Comparison of ENCODE assay signal across 18 mouse cellular contexts in genomic region chr1:140205329-140205728, GRCm38 (mm10). TPM values are rescaled to one million over a fixed set of nuclear protein-coding genes. Genes with fewer than 3 reads are reported as not detected.
DNase-seq lines count a peak whose midpoint lies in the region; TF ChIP-seq lines count a peak whose summit lies in the region.
"Had no signal": no experiment of that assay in that cellular context is flagged by ENCODE, and none has a peak within 500 bp of the region (broad histone marks: within the 10 kb centered on the region; RNA-seq: fewer than 3 reads in every experiment).

No protein-coding gene starts in this region.

- in situ Hi-C loops in ES-E14 (cut with MboI; ENCODE audit: low sequenced_read_pairs in 2 of 2, unreplicated experiment in 2 of 2): no loop called here

- H3K27ac ChIP-seq in ES-E14 (ENCODE audit: insufficient read depth, low read depth, low read length, poor library complexity, severe bottlenecking): no peak overlapping the region
- H3K27ac ChIP-seq: embryonic facial prominence, embryonic 10.5 days; embryonic facial prominence, embryonic 12.5 days; forebrain, embryonic 13.5 days; forebrain, embryonic 15.5 days had no signal

- H3K4me1 ChIP-seq in ES-E14 (ENCODE audit: control insufficient read depth in 2 of 2, insufficient read depth in 2 of 2, low read length in 2 of 2, poor library complexity in 1 of 2): no peaks in the 10 kb centered on the region
- H3K4me1 ChIP-seq: embryonic facial prominence, embryonic 10.5 days; embryonic facial prominence, embryonic 12.5 days; forebrain, embryonic 13.5 days; forebrain, embryonic 15.5 days had no signal

- H3K4me3 ChIP-seq in ES-E14 (ENCODE audit: insufficient read depth in 1 of 2, low read depth in 1 of 2, low read length in 2 of 2, poor library complexity in 1 of 2, severe bottlenecking in 1 of 2): no peak overlapping the region
- H3K4me3 ChIP-seq: embryonic facial prominence, embryonic 10.5 days; embryonic facial prominence, embryonic 12.5 days; forebrain, embryonic 13.5 days; forebrain, embryonic 15.5 days had no signal

- DNase-seq in ES-E14 (ENCODE audit: low read depth, low spot score) (peak; percentile 51), WW6 (ENCODE audit: low read depth, low spot score) (peak; percentile 29)
- DNase-seq in adrenal gland, postnatal 14 days: no peak
- DNase-seq in frontal cortex, adult 2 months (ENCODE audit: extremely low spot score in 1 of 2, low spot score in 1 of 2): no peak
- DNase-seq in adrenal gland, adult 8-10 months: no peak
- DNase-seq: adrenal gland, postnatal 10 days; adrenal gland, postnatal 36 days; cerebellum, adult 11-12 months; cerebellum, adult 2 months; cerebellum, adult 9-10 months; cerebellum, postnatal 10 days; cerebellum, postnatal 25 days had no signal

- H3K9me3 ChIP-seq in ES-E14 (ENCODE audit: control insufficient read depth, insufficient read depth, low read depth, low read length): no peaks in the 10 kb centered on the region
- H3K9me3 ChIP-seq: forebrain, embryonic 13.5 days; forebrain, embryonic 15.5 days had no signal

- H3K9ac ChIP-seq in ES-E14 (ENCODE audit: insufficient read depth, low read depth, low read length, poor library complexity, severe bottlenecking): no peak overlapping the region
- H3K9ac ChIP-seq: embryonic facial prominence, embryonic 12.5 days; forebrain, embryonic 13.5 days; forebrain, embryonic 15.5 days had no signal

- H3K36me3 ChIP-seq in ES-E14 (ENCODE audit: control insufficient read depth, insufficient read depth, low read length, poor library complexity, severe bottlenecking): no peaks in the 10 kb centered on the region
- H3K36me3 ChIP-seq: embryonic facial prominence, embryonic 10.5 days; embryonic facial prominence, embryonic 12.5 days; forebrain, embryonic 15.5 days had no signal

TF ChIP-seq in ES-E14, 5 proteins besides CTCF, POLR2A, EP300 and RAD21:
- TF ChIP-seq ZC3H11A (IDR thresholded peaks at IDR 0.05; ENCODE audit: borderline replicate concordance, low read depth, low read length) (no peak), CHD2 (IDR thresholded peaks at IDR 0.05; ENCODE audit: low read depth, low read length) (peak; percentile 45; the same call in 1 of the 2 replicates), MAFK (IDR thresholded peaks at IDR 0.05; ENCODE audit: insufficient read depth, low read depth, low read length) (no peak), HCFC1 (IDR thresholded peaks at IDR 0.05; ENCODE audit: borderline replicate concordance, insufficient read depth, low read length) (no peak), ZNF384 (IDR thresholded peaks at IDR 0.05; ENCODE audit: low read depth, low read length) (no peak)

RNA-seq across cellular contexts. Expression of gene Cfh, which starts 21.8 kb away (rescaled TPM):
- 0.21 and 0.22 TPM in 2 replicates for total RNA-seq in ES-E14 (2012; rRNA removed)
- total RNA-seq in adrenal gland, postnatal 14 days (2021): 84.6 and 142 TPM in 2 replicates
- 10.7 and 18.3 TPM in 2 replicates for polyA plus RNA-seq in frontal cortex, adult 2 months (2012; rRNA removed)
- 100 to 1,000 TPM; 235 to 356 (median 285) TPM for total RNA-seq in adrenal gland, adult 8-10 months (2022)
- total RNA-seq: MEL had no signal

RNA-seq across cellular contexts. Expression of gene Kcnt2, which starts 40.6 kb away (rescaled TPM):
- total RNA-seq in ES-E14 (2012; rRNA removed): 1.2 and 2.5 TPM in 2 replicates
- 1.2 and 1.4 TPM in 2 replicates for total RNA-seq in adrenal gland, postnatal 14 days (2021)
- polyA plus RNA-seq in frontal cortex, adult 2 months (2012; rRNA removed): 7.4 and 10.4 TPM in 2 replicates
- 1 to 10 TPM; 1.8 to 2.9 (median 2.5) TPM for total RNA-seq in adrenal gland, adult 8-10 months (2022)
- total RNA-seq: MEL had no signal
- polyA plus RNA-seq: activated CD4-positive, CD25-positive, alpha-beta regulatory T cell, adult 4 months had no signal

Comparison
In these comparisons a context has a peak if more than half of its experiments do, and no peak if none do; other contexts are left out.
1. DNase-seq: peak in ES-E14 (single experiment) and WW6 (single experiment); none in adrenal gland, postnatal 14 days (single experiment), frontal cortex, adult 2 months (0 of 2) and adrenal gland, adult 8-10 months (single experiment).
2. RNA of gene Cfh, which starts 21.8 kb away (total RNA-seq): 235 to 356 TPM in adrenal gland, adult 8-10 months and 84.6 to 142 TPM in adrenal gland, postnatal 14 days; 0.21 to 0.22 TPM in ES-E14; every median in the first group is over 10 times any median in the second.